Mouse (Mus musculus): ENCODE measurements at regions not wholly inside any gene's neighbourhood (a gene's known extent, or its start where the extent isn't known, plus 50 kb on each side); places are given as distances from the start of the nearest gene placed in this dataset.

DNA sequence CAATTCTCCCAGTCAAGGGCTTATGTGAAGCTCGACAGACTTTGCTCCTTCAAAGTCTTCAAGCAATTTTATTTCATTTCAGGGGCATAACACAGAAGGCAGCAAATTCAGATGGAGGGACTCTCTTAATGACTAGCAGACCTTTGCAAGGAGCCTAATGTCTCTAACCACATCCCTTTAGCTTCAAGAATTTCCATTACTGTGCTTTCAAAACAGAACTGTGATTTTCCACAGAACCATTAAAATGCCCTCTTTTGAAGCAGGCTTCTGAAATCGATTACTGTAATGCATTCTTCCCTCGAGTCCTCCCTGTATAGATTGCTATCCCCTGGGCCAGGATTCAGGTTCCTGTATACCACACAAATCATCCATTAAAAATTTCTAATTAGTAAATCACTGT is 80.9 kb upstream of the Tac1 start:
- DNase-seq (ENCODE audit: low spot score): no peak

- no peak for DNase-seq (ENCODE audit: low spot score)
These were observed 77.8 kb upstream of the Tac1 start for GRCm38 (mm10) chr6:7476907-7477306.

GRCm38 (mm10) chr6:7494299-7494698 is 60.4 kb upstream of the Tac1 start:
- no peak for DNase-seq (ENCODE audit: low spot score)

- DNase-seq (ENCODE audit: low spot score): no peak
These were observed 57.9 kb upstream of the Tac1 start for GRCm38 (mm10) chr6:7496766-7497165.
